Mouse (Mus musculus) spleen, adult 2 months (tissue): ENCODE measurements around the gene Ypel3.
A peak's percentile ranks its signal among the peaks of the same experiment; 100 is the strongest.

ENCODE experiments used
- CTCF ChIP-seq: fragments of 200-500 bp; IDR thresholded peaks from 2 replicates; pipeline ENCODE4 v1.5.1; 2011; ENCODE audit warnings: mild to moderate bottlenecking, inconsistent platforms; ENCODE audit not compliant: insufficient read depth, insufficient read length, insufficient replicate concordance; ENCODE audit errors: extremely low read depth
- POLR2A ChIP-seq: fragments of 200-500 bp; IDR thresholded peaks from 2 replicates; pipeline ENCODE4 v1.6.1; 2011; ENCODE audit warnings: low read depth, low read length, inconsistent platforms

GRCm38 (mm10) chr7:126779983-126780970, 3.5 kb downstream of the Ypel3 start:
- TF ChIP-seq POLR2A (no peak), CTCF (peak; percentile 91)
